Mouse (Mus musculus) common myeloid progenitor, adult 5-6 weeks (primary cell): Measurements from ENCODE around the gene Tmem176b. TPM values are rescaled to one million over a fixed set of nuclear protein-coding genes. Genes with fewer than 3 reads are reported as not detected.

Source experiments
- ATAC-seq: replicated peaks from 2 replicates; pipeline ENCODE4 v1.8.0; 2016; ENCODE audit warnings: low read depth, mild to moderate bottlenecking, moderate TSS enrichment, inconsistent platforms; ENCODE audit not compliant: poor library complexity, severe bottlenecking
- total RNA-seq: library from RNA; stranded (forward); fragments of 200-1000, 187-1606 nt; gene quantifications from 2 replicates; pipeline ENCODE4 v1.2.3, GENCODE M21; 2017

Gene Tmem176b
- total RNA-seq, 1 experiment from 2014 or later: 137 TPM

DNA sequence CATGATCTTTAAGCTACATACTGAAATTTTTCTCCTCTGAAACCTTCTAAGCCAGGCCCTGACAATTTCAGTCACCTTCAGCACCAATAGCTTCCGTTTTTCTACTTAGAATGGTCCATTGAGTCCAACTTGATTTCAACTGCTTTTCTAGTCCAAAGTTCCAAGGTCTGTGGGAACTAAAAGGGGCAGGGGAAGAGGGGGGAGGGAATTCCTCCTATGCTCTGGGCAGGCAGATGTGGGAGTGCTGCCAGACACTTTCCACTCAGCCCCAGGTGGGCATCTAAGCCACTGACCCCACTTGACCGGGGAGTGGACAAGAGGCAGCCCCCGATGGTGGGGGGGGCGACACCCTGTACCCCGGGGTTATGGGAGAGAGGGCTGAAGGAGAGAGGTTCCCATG lies 37.0 kb downstream of the Tmem176b start:
- no peak for ATAC-seq

DNA sequence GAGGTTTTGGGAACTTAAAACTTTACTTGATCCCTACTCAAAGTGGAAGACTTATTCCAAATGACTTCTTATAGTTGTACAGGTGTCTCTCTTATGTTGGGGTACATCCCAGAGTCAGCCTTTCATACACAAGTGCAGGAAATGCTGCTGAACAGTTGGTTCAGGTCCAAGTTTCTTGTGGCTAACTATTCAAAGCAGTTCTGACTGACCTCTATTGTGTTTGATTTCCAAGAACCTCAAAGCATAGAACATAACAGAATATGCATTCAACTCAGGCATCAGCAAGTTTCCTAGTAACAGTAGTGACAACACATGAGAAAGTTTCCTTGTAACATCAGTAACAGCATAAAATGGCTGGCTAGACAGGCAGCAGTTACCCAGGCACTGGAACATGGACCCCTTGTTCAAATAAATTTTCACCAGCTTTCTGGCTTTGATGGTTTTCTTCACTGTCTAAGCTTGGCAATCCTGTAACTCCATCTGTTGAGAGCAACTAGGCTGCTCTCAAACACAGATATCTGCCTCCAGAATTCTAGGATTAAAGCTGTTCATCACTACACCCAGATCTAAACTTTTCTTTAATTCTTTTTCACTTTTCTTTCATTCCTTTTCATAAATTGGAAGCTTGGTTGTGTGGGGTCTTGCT lies 37.8 kb downstream of the Tmem176b start:
- ATAC-seq: no peak

DNA sequence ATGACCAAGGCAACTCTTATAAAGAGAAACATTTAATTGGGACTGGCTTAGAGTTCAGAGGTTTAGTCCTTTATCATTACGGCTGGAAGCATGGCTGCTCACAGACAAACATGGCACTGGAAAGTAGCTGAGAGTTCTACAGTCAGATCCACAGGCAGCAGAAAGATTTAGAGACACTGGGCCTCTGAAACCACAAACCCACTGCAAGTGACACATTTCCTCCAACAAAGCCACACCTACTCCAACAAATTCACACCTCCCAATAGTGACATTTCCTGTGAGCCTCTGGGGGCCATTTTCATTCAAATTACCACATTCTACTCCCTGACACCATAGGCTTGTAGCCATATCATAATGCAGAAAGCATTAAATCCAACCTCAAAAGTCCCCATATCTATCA lies 39.4 kb downstream of the Tmem176b start:
- peak; percentile 90 for ATAC-seq

DNA sequence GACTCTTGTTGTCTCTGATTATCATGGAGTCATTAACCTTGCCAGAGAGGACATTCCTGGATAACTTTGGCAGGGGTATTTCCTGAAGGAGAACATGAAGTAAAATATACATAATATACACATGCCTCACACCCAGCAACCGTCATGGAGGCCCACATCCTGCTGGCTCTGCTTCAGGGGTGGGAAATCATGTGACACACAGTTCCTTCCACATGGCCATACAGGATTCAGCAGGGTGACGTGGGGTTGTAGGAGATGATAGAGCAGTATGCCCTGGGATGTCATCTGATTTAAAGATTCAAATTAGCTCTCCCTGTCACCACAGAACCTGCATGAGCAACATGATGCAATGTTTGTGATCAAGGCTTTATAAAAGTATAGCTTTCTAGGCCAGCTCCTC lies 53.4 kb downstream of the Tmem176b start:
- ATAC-seq: no peak

DNA sequence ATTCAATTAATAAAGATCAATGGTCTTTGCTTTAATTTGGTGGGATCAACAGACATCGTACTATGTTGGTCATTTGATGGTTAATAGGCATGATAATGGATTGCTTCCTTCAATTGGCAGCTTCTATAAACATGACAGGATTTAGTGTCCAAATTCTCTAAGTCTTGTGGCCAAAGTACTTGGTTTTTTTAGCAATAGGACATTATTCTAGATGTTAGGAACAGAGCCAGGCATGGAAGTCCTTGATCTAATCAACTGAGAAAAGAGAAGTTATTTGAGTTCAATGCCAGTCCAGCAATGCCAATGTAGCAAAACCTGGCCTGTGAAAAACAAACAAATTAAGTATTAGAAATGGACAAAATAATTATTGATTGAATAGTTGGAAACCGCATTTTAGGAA lies 55.7 kb downstream of the Tmem176b start:
- no peak for ATAC-seq

DNA sequence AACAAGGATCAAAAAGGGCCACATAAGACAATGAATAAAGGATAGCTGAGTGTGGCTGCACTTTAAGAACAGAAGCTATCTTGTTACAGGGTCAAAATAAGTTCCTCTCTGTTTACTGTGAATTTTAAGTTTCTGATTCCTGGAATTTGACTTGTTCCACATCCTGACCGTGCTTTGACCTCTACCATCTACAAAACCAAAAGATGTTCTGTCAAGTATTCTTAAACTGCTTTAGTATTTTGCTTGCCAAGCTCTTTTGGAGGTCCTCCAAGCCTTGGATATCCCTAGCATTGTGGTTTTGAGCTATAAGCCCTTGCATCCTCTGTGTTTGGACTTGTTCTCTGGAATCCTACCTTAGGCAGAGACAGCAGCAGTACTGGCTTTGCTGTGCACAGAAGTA lies 56.1 kb downstream of the Tmem176b start:
- ATAC-seq: no peak

DNA sequence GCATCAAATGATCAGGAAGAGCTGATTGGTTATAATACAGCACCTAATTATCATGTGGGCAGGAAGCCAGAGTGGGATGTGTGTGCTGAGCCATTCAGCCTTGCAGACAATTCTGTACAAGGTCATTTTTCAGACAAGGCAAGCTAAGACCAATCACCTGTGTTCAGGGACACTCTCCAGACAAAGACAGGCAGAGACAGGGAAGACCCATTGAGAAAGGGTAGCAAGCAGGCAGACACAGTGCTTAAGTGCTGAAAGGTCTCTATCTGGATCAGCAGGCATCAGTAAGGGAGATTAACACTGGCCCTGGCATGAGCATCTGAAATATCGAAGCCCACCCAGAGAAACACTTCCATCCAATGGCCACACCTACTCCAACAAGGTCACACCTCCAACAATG lies 56.9 kb downstream of the Tmem176b start:
- no peak for ATAC-seq

Other genes with a start within 250 kb of the Tmem176b start
- 19.7 and 23.1 TPM in 2 replicates for gene Repin1, start 247.6 kb downstream of the Tmem176b start, total RNA-seq
- not detected in 2 replicates for gene Gm44965, start 247.6 kb downstream of the Tmem176b start, total RNA-seq
- 2.1 and 3.3 TPM in 2 replicates for gene Zfp775, start 239.4 kb downstream of the Tmem176b start, total RNA-seq
- gene AI854703, start 214.7 kb downstream of the Tmem176b start, total RNA-seq: 1.6 and 2.2 TPM in 2 replicates
- 3.7 TPM in 2 replicates for gene Gimap8, start 194.3 kb downstream of the Tmem176b start, total RNA-seq
- 50.8 and 59.3 TPM in 2 replicates for gene Gimap9, start 165.4 kb downstream of the Tmem176b start, total RNA-seq
- gene Gimap4, start 156.9 kb downstream of the Tmem176b start, total RNA-seq: 1.8 and 7.3 TPM in 2 replicates
- gene Gimap6, start 133.3 kb downstream of the Tmem176b start, total RNA-seq: 81.8 and 82.1 TPM in 2 replicates
- gene Gm28053, start 122.9 kb downstream of the Tmem176b start, total RNA-seq: 35.9 and 66.8 TPM in 2 replicates
- 3.4 and 4.9 TPM in 2 replicates for gene Gimap7, start 122.9 kb downstream of the Tmem176b start, total RNA-seq
- 38.7 and 51.3 TPM in 2 replicates for gene Gimap1, start 102.4 kb downstream of the Tmem176b start, total RNA-seq
- 6.6 and 7.3 TPM in 2 replicates for gene Gimap5, start 95.3 kb downstream of the Tmem176b start, total RNA-seq
- 0.34 and 0.69 TPM in 2 replicates for gene Gimap3, start 70.6 kb downstream of the Tmem176b start, total RNA-seq
- 33.7 and 54.6 TPM in 2 replicates for gene Tmem176a, start 577 bp downstream of the Tmem176b start, total RNA-seq
- 0.23 TPM in 1 of 2 replicates, not detected in the other for gene Aoc1, start 31.4 kb upstream of the Tmem176b start, total RNA-seq
- not detected in 2 replicates for gene 1600015I10Rik, start 88.4 kb upstream of the Tmem176b start, total RNA-seq
- gene Doxl2, start 133.5 kb upstream of the Tmem176b start, total RNA-seq: not detected in 2 replicates
- not detected in 2 replicates for gene Svs1, start 145.4 kb upstream of the Tmem176b start, total RNA-seq
- gene Gpnmb, start 195.1 kb upstream of the Tmem176b start, total RNA-seq: 0.27 TPM in 1 of 2 replicates, not detected in the other
- 12.5 and 48.2 TPM in 2 replicates for gene Malsu1, start 232.3 kb upstream of the Tmem176b start, total RNA-seq